Mouse (Mus musculus) monocyte, adult 2 months (primary cell): ENCODE results near the gene Fh1.

Source experiments
- DNase-seq, 2 experiments: peaks; one replicate each; pipeline ENCODE4 v3.0.0; 2022; ENCODE audit warnings: low spot score in 2 of 2, low read depth in 1 of 2

The Fh1 gene

DNA sequence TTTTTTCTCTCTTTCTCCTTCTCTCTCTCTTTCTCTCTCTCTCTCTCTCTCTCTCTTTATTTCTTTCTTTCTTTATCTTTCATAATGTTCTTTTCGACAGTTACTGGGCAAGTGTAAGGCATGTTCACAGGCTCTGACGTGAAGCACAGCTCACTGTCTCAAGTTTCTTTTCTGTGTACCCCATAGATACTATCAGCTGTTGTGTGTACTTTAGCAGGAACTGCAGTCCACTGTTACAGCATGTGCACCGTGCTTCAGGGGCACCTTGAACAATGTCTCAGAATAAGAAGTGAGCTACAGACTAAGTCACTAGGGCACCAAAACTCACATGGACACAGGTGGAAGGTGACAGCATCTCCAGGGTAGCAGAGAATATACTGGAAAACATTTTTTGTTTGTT is 73.0 kb downstream of the Fh1 start:
- no peak for DNase-seq

DNA sequence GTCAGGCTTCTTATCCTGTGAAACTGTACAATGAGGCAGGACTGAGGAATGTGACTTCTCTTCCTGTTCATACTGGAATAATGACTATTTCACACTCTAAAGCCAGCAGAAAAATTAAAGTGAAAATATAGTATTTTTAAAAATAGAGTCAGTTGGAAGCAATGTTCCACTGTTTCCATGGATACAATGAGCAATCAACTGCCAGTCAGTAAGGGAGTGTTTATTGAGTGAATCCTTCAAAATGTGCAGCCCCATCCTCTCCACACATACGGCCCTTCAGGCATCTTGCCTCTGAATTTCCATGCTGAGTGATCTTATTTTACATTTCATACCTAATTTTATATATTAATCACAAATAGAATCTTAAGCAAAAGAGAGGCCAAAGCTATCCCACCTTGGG is 74.8 kb downstream of the Fh1 start:
- no peak for DNase-seq
